Mouse (Mus musculus): ENCODE measurements around the gene Stard5.

DNA sequence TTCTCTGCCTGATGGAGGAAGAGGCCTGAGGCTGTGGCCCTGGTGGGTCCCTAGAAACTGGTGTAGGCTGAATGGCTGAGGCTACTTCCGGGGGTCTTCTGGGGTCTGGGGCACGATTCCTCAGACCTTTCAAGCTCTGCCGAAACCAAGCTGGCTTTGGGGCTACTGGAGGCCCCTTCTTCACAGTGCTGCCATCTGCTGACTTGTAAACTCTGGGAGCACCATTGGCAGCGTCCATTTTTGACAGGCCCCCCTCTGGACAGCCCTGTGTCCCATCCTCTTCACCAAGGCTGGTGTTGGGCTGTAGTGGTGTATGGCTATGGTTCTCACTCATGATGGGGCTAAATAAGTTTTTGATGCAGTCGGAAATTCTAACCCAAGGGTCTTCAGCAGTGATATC is 20.7 kb downstream of the Stard5 start:
- no peak for TF ChIP-seq CTCF (IDR thresholded peaks at IDR 0.05; ENCODE audit: low read depth)
- no peak for TF ChIP-seq EP300 (IDR thresholded peaks at IDR 0.05; ENCODE audit: low read depth)
